Comparison of ENCODE assay signal across 22 mouse cellular contexts in the genomic region with DNA sequence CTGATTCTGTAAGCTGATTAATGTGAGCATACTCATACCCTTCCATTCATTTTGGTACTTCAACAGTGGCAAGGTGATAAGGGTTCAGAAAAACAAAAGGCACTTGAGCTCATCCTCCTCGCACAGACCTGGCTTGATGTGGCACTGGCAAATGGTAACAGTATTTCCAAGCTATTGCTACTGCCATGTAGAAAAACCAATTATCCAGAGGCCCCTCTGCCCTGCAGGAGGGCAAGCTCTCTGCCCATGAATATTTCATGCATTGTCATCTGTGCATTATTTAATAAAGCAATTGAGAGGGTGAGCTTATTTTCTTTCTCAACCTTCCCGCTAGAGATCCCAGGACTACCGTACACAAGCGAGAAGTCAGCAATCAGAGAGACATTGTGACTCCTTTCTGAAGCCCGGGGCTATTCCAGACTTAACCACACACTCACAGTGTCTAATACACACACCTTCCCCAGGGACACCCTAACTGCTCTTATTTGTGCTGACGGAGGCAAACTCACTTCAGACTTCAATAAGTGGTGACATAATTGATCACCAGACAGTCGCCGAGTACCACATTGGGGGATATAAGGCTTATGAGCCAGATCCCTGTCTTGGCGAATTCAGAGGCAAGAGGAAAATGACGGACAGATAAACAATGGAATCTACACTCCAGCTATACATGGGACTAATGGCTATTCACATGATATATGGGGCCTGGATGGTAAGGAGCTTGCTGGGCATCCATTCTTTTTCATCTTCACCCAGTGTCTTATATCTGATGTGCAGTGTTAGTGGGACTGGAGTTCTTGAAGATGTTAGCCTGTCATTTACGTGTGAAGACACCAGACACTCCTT.
DNase-seq lines count a peak whose midpoint lies in the region; ATAC-seq and TF ChIP-seq lines count a peak whose summit lies in the region.
"Had no signal": no experiment of that assay in that cellular context is flagged by ENCODE, and none has a peak within 500 bp of the region (broad histone marks: within the 10 kb centered on the region; RNA-seq: fewer than 3 reads in every experiment).

No protein-coding gene starts in this region.

- H3K4me3 ChIP-seq in hindbrain, embryonic 13.5 days, result no peak overlapping the region
- no peak overlapping the region for H3K4me3 ChIP-seq in midbrain, embryonic 13.5 days (replicated peaks)
- no peak overlapping the region for H3K4me3 ChIP-seq in neural tube, embryonic 14.5 days (ENCODE audit: low read depth, low read length)
- H3K4me3 ChIP-seq in layer of hippocampus, adult 2 months, result no peak overlapping the region
- H3K4me3 ChIP-seq: forebrain, embryonic 10.5 days; limb, embryonic 13.5 days; liver, embryonic 13.5 days; lung, embryonic 15.5 days had no signal

- peaks cover 30% of the 10 kb centered on the region for H3K27me3 ChIP-seq in hindbrain, embryonic 13.5 days
- peaks cover 58% of the 10 kb centered on the region for H3K27me3 ChIP-seq in midbrain, embryonic 13.5 days
- H3K27me3 ChIP-seq in neural tube, embryonic 14.5 days (ENCODE audit: control insufficient read depth, insufficient read depth, low read length), result no peaks in the 10 kb centered on the region
- H3K27me3 ChIP-seq: limb, embryonic 13.5 days; lung, embryonic 15.5 days; Patski had no signal

- no peak overlapping the region for H3K4me2 ChIP-seq in hindbrain, embryonic 13.5 days
- H3K4me2 ChIP-seq in midbrain, embryonic 13.5 days (replicated peaks), result 0 out of 2 replicates have a peak overlapping the region, but pooled peaks have one; percentile 5
- no peak overlapping the region; the same call in 1 of the 2 replicates for H3K4me2 ChIP-seq in neural tube, embryonic 14.5 days (ENCODE audit: low read depth, low read length)
- H3K4me2 ChIP-seq: limb, embryonic 13.5 days; liver, embryonic 13.5 days; lung, embryonic 15.5 days had no signal

- TF ChIP-seq POLR2A in brain, embryonic 14.5 days (IDR thresholded peaks at IDR 0.05; ENCODE audit: borderline replicate concordance, extremely low read depth, insufficient read depth, insufficient read length, poor library complexity, severe bottlenecking), result no peak

- no peaks in the 10 kb centered on the region for H3K9me3 ChIP-seq in hindbrain, embryonic 13.5 days
- no peaks in the 10 kb centered on the region for H3K9me3 ChIP-seq in midbrain, embryonic 13.5 days
- H3K9me3 ChIP-seq in neural tube, embryonic 14.5 days (ENCODE audit: control insufficient read depth, low read length), result no peaks in the 10 kb centered on the region
- H3K9me3 ChIP-seq: limb, embryonic 13.5 days; liver, embryonic 13.5 days; lung, embryonic 15.5 days had no signal

- H3K27ac ChIP-seq in hindbrain, embryonic 13.5 days, result peak overlapping the region; percentile 87
- H3K27ac ChIP-seq in midbrain, embryonic 13.5 days, result peak overlapping the region; percentile 75
- peak overlapping the region; percentile 58 for H3K27ac ChIP-seq in neural tube, embryonic 14.5 days (ENCODE audit: low read depth, low read length)
- H3K27ac ChIP-seq in layer of hippocampus, adult 2 months, result no peak overlapping the region
- H3K27ac ChIP-seq: forebrain, embryonic 10.5 days; limb, embryonic 13.5 days; liver, embryonic 13.5 days; lung, embryonic 15.5 days; stomach, postnatal 0 days had no signal

- H3K36me3 ChIP-seq in hindbrain, embryonic 13.5 days, result no peaks in the 10 kb centered on the region
- no peaks in the 10 kb centered on the region for H3K36me3 ChIP-seq in midbrain, embryonic 13.5 days
- no peaks in the 10 kb centered on the region for H3K36me3 ChIP-seq in neural tube, embryonic 14.5 days (ENCODE audit: control insufficient read depth, insufficient read depth, low read length)
- H3K36me3 ChIP-seq: forebrain, embryonic 10.5 days; limb, embryonic 13.5 days; liver, embryonic 13.5 days; lung, embryonic 15.5 days had no signal

- peaks cover 45% of the 10 kb centered on the region for H3K4me1 ChIP-seq in hindbrain, embryonic 13.5 days (replicated peaks)
- peaks cover 38% of the 10 kb centered on the region for H3K4me1 ChIP-seq in midbrain, embryonic 13.5 days (replicated peaks)
- peaks cover 16% of the 10 kb centered on the region; the same call in 1 of the 2 replicates for H3K4me1 ChIP-seq in neural tube, embryonic 14.5 days (ENCODE audit: control insufficient read depth, insufficient read depth, low read length)
- H3K4me1 ChIP-seq: forebrain, embryonic 10.5 days; limb, embryonic 13.5 days; liver, embryonic 13.5 days; lung, embryonic 15.5 days had no signal

- 34% methylated on average over 11 of the region's 11 CpGs for WGBS in hindbrain, embryonic 13.5 days
- 34% methylated on average over 11 of the region's 11 CpGs for WGBS in midbrain, embryonic 13.5 days
- 35% methylated on average over 11 of the region's 11 CpGs for WGBS in neural tube, embryonic 14.5 days

- no peak for TF ChIP-seq CTCF in brain, embryonic 14.5 days (IDR thresholded peaks at IDR 0.05; ENCODE audit: borderline replicate concordance, extremely low read depth, insufficient read depth, insufficient read length)
- TF ChIP-seq CTCF in layer of hippocampus, adult 2 months (conservative IDR thresholded peaks at IDR 0.05), result no peak

- ATAC-seq in hindbrain, embryonic 13.5 days (ENCODE audit: low FRiP score), result peak; percentile 79
- peak; percentile 84 for ATAC-seq in midbrain, embryonic 13.5 days
- peak; percentile 79 for ATAC-seq in neural tube, embryonic 14.5 days (ENCODE audit: low read depth)
- ATAC-seq: activated CD4-positive, CD25-positive, alpha-beta regulatory T cell, adult 4 months; intestine, embryonic 16.5 days; Patski had no signal

- H3K9ac ChIP-seq in hindbrain, embryonic 13.5 days, result no peak overlapping the region
- H3K9ac ChIP-seq in midbrain, embryonic 13.5 days (replicated peaks), result no peak overlapping the region
- H3K9ac ChIP-seq in neural tube, embryonic 14.5 days (replicated peaks; ENCODE audit: low read depth, low read length), result no peak overlapping the region
- H3K9ac ChIP-seq: limb, embryonic 13.5 days; liver, embryonic 13.5 days; lung, embryonic 15.5 days had no signal

- DNase-seq in brain, embryonic 14.5 days (ENCODE audit: low read depth), result peak; percentile 77
- no peak for DNase-seq in layer of hippocampus, adult 2 months (ENCODE audit: low spot score in 2 of 2)
- DNase-seq in heart, adult 18-20 months, result no peak
- no peak for DNase-seq in urinary bladder, postnatal 10 days (ENCODE audit: low spot score)
- DNase-seq: adrenal gland, postnatal 25 days; cerebellum, adult 18-20 months; gastrocnemius, postnatal 10 days; heart, adult 11 months; heart, postnatal 36 days; kidney, postnatal 36 days; liver, embryonic 13.5 days; lung, postnatal 4 days had no signal
